Mouse (Mus musculus) heart, adult 2 months (tissue): ENCODE measurements around the gene Gm11042. TPM values are rescaled to one million over a fixed set of nuclear protein-coding genes. Genes with fewer than 3 reads are reported as not detected.
A peak's percentile ranks its signal among the peaks of the same experiment; 100 is the strongest.

Source experiments
- DNase-seq, 2 experiments: peaks; one replicate each; pipeline ENCODE4 v3.0.0; 2021
- H3K27ac ChIP-seq: fragments of 200-600 bp; 2 replicates; pipeline ENCODE4 v1.8.1; 2022
- H3K27me3 ChIP-seq: fragments of 200-500 bp; 2 replicates; pipeline ENCODE4 v1.6.1; 2012; ENCODE audit warnings: mild to moderate bottlenecking, low read length, inconsistent platforms, mixed read lengths; ENCODE audit not compliant: control insufficient read depth, insufficient read depth
- H3K36me3 ChIP-seq: fragments of 200-500 bp; 2 replicates; pipeline ENCODE4 v1.6.1; 2012; ENCODE audit warnings: low read length, inconsistent platforms; ENCODE audit not compliant: control insufficient read depth, insufficient read depth
- H3K4me1 ChIP-seq: fragments of 200-500 bp; 2 replicates; pipeline ENCODE4 v1.6.1; 2011; ENCODE audit warnings: low read length; ENCODE audit not compliant: control insufficient read depth, insufficient read depth
- H3K4me3 ChIP-seq: fragments of 200-600 bp; 2 replicates; pipeline ENCODE4 v1.8.1; 2022
- H3K79me2 ChIP-seq: fragments of 200-500 bp; replicated peaks from 2 replicates; pipeline ENCODE4 v1.6.1; 2012; ENCODE audit warnings: mild to moderate bottlenecking, inconsistent platforms, low read length, moderate library complexity, mixed read lengths; ENCODE audit not compliant: control insufficient read depth, insufficient read depth
- H3K9ac ChIP-seq: fragments of 200-500 bp; 2 replicates; pipeline ENCODE4 v1.6.1; 2012; ENCODE audit warnings: low read depth, mild to moderate bottlenecking, control low read depth, inconsistent platforms, low read length, mixed read lengths
- CTCF ChIP-seq: fragments of 200-600 bp; IDR thresholded peaks from 2 replicates; pipeline ENCODE4 v1.8.1; 2022; ENCODE audit warnings: antibody characterized with exemption, mild to moderate bottlenecking, moderate library complexity
- EP300 ChIP-seq: fragments of 200-500 bp; IDR thresholded peaks from 2 replicates; pipeline ENCODE4 v1.6.1; 2011; ENCODE audit warnings: low read depth, low read length, control low read depth; ENCODE audit not compliant: insufficient read depth
- POLR2A ChIP-seq: fragments of 200-500 bp; IDR thresholded peaks from 2 replicates; pipeline ENCODE4 v1.6.1; 2011; ENCODE audit warnings: mild to moderate bottlenecking, low read depth, low read length, control low read depth; ENCODE audit not compliant: insufficient read depth
- WGBS: fragments of 180-500 bp; shearing (Covaris S2); methylation state at CpG from one replicate; pipeline ENCODE4 v1.1.7; 2018; 5-methylcytosine and 5-hydroxymethylcytosine counted together
- intact Hi-C: fragments of 180-260 bp; cut with DNase I; formaldehyde crosslinking; loops from one replicate; pipeline ENCODE4 v1.15.1; 2025
- polyA plus RNA-seq: library from polyadenylated mRNA; depleted of rRNA; stranded (reverse); fragments of >200 nt; gene quantifications from 2 replicates; pipeline ENCODE4 v1.2.3, GENCODE M21; 2012
- total RNA-seq, 2 experiments: library from RNA; stranded (reverse); gene quantifications; 2 replicates each; pipeline ENCODE4 v1.2.3; 2021

Gm11042 gene
- total and polyA plus RNA-seq, 3 experiments: not detected

GRCm38 (mm10) chr12:74321981-74322380, 5.8 kb upstream of the Gm11042 start:
- intact Hi-C loops: loop anchor here (5.0 kb wide), 1 partner anchor 850 kb away; no protein-coding TSS in a partner anchor
- 74% methylated on average over 5 of the region's 5 CpGs for WGBS
- Histone ChIP-seq H3K27me3 (no peaks in the 10 kb centered on the region), H3K27ac (no peak overlapping the region), H3K79me2 (no peaks in the 10 kb centered on the region), H3K4me1 (peaks cover 3% of the 10 kb centered on the region; the same call in 1 of the 2 replicates), H3K9ac (no peak overlapping the region), H3K36me3 (no peaks in the 10 kb centered on the region), H3K4me3 (no peak overlapping the region)
- no peak for TF ChIP-seq CTCF
- TF ChIP-seq EP300: no peak
- TF ChIP-seq POLR2A: no peak
- no peak for DNase-seq

GRCm38 (mm10) chr12:74320318-74320717, 4.1 kb upstream of the Gm11042 start:
- Histone ChIP-seq H3K36me3 (no peaks in the 10 kb centered on the region), H3K27ac (no peak overlapping the region), H3K27me3 (no peaks in the 10 kb centered on the region), H3K4me3 (no peak overlapping the region), H3K4me1 (peaks cover 5% of the 10 kb centered on the region), H3K9ac (no peak overlapping the region), H3K79me2 (no peaks in the 10 kb centered on the region)
- DNase-seq: peak; percentile 25 to 61
- intact Hi-C loops: loop anchor here (5.0 kb wide), 1 partner anchor 852 kb away; no protein-coding TSS in a partner anchor
- 7% methylated on average over 10 of the region's 10 CpGs for WGBS
- TF ChIP-seq EP300 (0 out of 2 replicates have a peak, but pooled peaks have one; percentile 30), POLR2A (no peak), CTCF (peak; percentile 99)

- peak overlapping the region; percentile 18 for H3K27ac ChIP-seq
- H3K9ac ChIP-seq: peak overlapping the region; percentile 64; the same call in 1 of the 2 replicates
- intact Hi-C loops: no loop called here
- TF ChIP-seq CTCF (peak; percentile 93), EP300 (0 out of 2 replicates have a peak, but pooled peaks have one; percentile 23), POLR2A (no peak)
- no peaks in the 10 kb centered on the region for H3K36me3 ChIP-seq
- WGBS: 13% methylated on average over 15 of the region's 15 CpGs
- H3K4me3 ChIP-seq: peak overlapping the region; percentile 56
- DNase-seq: peak; percentile 66 to 68
- H3K27me3 ChIP-seq: no peaks in the 10 kb centered on the region
- H3K79me2 ChIP-seq: no peaks in the 10 kb centered on the region
- H3K4me1 ChIP-seq: peaks cover 5% of the 10 kb centered on the region
These were observed 980 bp upstream of the Gm11042 start for GRCm38 (mm10) chr12:74316989-74317759.

DNA sequence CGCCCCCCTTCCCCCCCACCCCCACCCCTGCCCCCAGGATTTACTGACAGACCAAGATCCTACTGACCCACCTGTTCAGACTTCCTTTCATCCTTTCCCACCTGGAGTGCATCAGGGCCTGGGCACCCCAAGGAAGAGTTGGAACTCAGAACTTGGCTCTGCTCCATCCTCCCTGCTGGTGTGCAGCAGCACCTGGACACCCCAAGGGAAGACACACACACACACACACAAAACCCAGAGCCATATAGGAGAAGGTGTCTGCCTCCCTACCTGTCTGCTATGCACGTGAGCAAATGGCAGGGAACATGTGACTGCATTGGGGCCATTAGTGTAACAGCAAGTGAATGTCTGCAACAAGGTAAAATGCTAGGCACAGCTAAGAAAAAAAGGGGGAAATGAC, 973 bp downstream of the Gm11042 start:
- H3K27me3 ChIP-seq: no peaks in the 10 kb centered on the region
- no peak for TF ChIP-seq CTCF
- no peak for TF ChIP-seq POLR2A
- no peak for TF ChIP-seq EP300
- peaks cover 3% of the 10 kb centered on the region for H3K4me1 ChIP-seq
- no peak overlapping the region for H3K9ac ChIP-seq
- H3K4me3 ChIP-seq: no peak overlapping the region
- H3K36me3 ChIP-seq: no peaks in the 10 kb centered on the region
- intact Hi-C loops: no loop called here
- DNase-seq: no peak
- no peak overlapping the region for H3K27ac ChIP-seq
- 56% methylated on average over 2 of the region's 2 CpGs for WGBS
- H3K79me2 ChIP-seq: no peaks in the 10 kb centered on the region

DNA sequence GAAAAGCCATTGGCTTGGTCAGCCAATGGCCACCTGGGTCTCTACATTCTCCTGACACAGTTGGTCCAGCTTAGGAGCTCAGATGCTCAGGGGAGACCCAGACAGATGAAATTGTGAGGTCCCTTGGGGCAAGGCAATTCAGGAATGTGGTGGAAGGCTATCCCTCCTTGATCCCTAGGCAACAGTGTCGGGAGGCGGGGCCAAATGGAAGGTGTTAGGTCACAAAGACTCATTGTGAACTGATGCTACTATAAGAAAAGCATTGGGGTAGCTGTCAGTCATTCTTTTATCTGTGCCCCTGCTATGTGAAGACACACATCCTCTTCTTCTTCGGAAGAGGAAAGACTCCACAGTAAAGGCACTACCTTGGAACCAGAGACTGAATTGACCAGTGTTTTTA, 3.6 kb downstream of the Gm11042 start:
- H3K9ac ChIP-seq: no peak overlapping the region
- H3K27me3 ChIP-seq: no peaks in the 10 kb centered on the region
- peaks cover 3% of the 10 kb centered on the region for H3K4me1 ChIP-seq
- intact Hi-C loops: no loop called here
- no peak for DNase-seq
- no peak overlapping the region for H3K4me3 ChIP-seq
- 81% methylated on average over 3 of the region's 3 CpGs for WGBS
- no peak overlapping the region for H3K27ac ChIP-seq
- no peaks in the 10 kb centered on the region for H3K79me2 ChIP-seq
- no peaks in the 10 kb centered on the region for H3K36me3 ChIP-seq
- TF ChIP-seq CTCF (no peak), POLR2A (no peak), EP300 (no peak)
